Mouse (Mus musculus) embryo, embryonic 11.5 days (tissue): ENCODE data around the gene Bbx.

ENCODE experiments used
- DNase-seq: peaks from one replicate; pipeline ENCODE4 v3.0.0-alpha.2; 2012; ENCODE audit warnings: low read depth, low spot score

Bbx gene

GRCm38 (mm10) chr16:50235231-50235630 lies 197.0 kb downstream of the Bbx start:
- DNase-seq, result no peak

- no peak for DNase-seq
Observed at GRCm38 (mm10) chr16:50230624-50231023, 201.6 kb downstream of the Bbx start.

- no peak for DNase-seq
Observed at GRCm38 (mm10) chr16:50228833-50229232, 203.4 kb downstream of the Bbx start.

DNA sequence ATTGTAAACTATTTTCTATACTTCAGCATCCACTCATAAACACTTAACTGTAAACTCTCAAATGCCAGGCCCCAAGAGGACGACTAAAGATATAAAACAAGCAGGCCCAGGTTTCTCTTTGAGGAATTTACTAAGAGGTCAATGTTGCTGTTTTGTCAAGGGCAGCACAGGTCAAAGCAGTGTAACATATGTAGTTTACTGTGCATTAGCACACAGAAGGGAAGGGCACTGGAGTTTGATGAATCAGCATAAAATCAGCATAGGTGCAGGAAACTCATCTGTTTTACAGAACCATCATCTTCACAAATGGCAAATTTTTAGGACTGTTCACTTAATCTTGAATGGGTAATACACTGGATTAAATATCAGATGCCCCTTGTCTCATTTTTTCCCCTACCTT lies 205.9 kb downstream of the Bbx start:
- DNase-seq, result no peak

- no peak for DNase-seq
Observed at GRCm38 (mm10) chr16:50224946-50225345, 207.2 kb downstream of the Bbx start.

DNA sequence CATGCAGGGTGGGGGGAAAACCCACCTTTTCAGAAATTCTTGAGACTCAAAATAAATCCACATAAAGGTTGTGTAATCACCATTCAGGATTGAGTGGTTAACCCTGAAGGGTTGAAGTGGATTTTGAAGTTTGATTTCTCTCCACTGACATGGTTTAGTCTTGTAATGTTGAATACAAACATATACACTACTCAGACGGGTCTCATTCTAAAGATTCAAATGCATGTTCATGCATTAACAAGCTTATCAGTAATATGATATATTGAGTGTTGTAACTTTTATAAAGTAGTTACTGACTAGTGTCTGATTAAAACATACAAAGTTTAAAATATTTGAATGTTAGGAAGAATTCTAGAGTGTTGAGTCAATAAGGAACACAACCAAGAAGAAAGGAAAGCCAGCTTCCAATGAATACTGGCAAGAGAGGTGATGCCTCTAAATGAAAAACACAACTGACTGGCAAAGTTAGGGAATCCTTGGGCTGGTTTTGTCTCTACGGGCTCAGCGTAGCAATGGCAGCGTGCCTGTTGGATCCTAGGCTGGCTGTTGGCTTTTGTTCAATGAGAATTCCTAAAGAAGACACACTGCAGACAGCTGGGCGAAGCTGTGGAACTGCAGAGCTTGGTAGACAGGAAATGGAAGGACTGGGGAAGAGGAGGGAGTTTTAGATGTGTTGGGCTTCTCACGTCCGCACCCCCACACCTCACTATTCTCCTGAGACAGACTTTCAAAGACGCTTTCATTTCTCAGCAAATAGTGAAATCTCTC lies 211.3 kb downstream of the Bbx start:
- no peak for DNase-seq

- no peak for DNase-seq
Observed at GRCm38 (mm10) chr16:50217084-50217483, 215.1 kb downstream of the Bbx start.

DNA sequence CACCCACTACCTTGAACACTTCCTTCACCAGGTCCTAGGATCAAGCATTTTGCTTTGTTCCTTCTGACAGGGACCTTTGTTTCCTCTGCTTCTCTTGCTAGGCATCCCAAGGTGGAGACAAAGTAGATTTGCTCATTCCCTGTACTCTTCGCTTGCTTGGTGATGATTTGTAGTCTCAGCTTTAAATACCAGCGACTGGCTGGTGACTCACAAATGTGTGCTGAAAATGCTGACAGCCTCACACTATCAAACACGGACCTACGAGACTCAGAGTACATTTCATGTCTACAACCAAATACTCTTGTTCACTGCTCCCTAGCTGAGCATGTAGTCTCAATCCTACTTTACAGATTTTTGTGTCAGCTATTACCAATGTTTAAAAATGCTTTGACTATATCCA lies 220.5 kb downstream of the Bbx start:
- no peak for DNase-seq

- DNase-seq, result no peak
Observed at GRCm38 (mm10) chr16:50211231-50211630, 221.0 kb downstream of the Bbx start.

DNA sequence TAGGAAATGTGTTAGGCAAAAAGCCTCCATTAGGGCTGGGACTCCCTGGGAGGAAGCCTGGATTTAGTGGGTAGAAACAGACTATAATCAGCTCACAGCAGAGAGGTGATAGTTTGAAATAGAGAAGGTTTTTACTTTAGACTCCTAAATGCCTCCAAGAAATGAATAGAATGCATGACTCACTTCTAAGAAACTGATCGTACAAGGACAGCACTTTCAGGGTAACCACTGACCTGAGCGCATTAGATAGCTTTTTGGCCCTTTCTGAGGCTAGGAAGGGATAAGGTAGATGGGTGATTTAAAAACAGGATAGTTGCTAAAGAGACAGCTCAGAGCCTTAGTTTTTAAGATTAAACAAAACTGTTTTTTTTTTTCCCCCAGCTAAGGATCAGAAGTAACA lies 221.4 kb downstream of the Bbx start:
- no peak for DNase-seq

GRCm38 (mm10) chr16:50204944-50205343 lies 227.2 kb downstream of the Bbx start:
- no peak for DNase-seq

DNA sequence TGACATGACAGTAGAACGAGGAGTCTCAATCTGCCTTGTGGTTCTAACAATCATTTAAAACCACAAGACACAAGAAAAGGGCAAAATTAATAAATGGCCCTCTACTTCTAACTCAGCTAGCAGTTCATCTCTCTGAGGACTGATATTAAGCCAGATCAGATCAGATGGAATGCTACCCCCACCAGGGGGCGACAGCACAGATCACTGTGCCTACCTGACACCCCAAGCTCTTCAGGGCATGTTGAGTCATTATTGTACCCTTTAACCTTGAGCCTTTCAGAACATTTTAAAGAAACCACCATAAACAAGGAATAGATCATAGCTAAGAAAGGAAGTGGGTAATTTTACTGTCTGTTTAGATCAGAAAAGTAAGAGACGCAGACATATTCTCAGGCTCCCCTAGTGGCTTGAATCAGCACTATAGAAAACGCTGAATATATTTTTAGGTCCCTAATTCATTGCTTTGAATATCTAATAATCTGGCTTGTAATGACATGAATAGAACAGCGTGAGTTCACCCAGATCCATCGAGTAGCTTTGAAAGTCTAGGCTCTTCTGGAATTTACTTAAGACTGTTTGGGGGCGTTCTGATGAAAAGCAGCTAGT lies 230.5 kb downstream of the Bbx start:
- no peak for DNase-seq

- DNase-seq, result no peak
Observed at GRCm38 (mm10) chr16:50200214-50200613, 232.0 kb downstream of the Bbx start.

- DNase-seq, result no peak
Observed at GRCm38 (mm10) chr16:50196118-50196517, 236.1 kb downstream of the Bbx start.

- DNase-seq, result no peak
Observed at GRCm38 (mm10) chr16:50192626-50193025, 239.6 kb downstream of the Bbx start.

- DNase-seq, result no peak
Observed at GRCm38 (mm10) chr16:50189108-50189507, 243.1 kb downstream of the Bbx start.

DNA sequence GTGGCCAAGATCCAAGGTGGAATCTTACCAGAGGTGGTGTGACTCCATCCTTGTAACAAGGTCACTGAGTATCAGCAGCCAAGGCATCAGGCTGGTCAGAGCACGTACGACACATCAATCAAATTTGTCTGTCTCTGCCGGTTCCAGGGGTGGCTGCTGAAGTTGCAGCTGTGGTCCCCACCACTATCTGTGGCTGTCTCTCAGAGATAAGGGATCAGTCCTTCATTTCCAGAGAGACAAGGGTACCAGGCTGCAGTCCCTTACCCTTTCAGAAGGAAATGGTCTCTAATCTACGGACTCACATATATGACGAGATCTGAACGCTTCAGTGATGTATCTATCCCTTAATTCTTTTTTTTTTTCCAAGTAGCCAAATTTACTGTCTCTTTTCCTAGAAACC lies 245.6 kb downstream of the Bbx start:
- DNase-seq, result no peak

DNA sequence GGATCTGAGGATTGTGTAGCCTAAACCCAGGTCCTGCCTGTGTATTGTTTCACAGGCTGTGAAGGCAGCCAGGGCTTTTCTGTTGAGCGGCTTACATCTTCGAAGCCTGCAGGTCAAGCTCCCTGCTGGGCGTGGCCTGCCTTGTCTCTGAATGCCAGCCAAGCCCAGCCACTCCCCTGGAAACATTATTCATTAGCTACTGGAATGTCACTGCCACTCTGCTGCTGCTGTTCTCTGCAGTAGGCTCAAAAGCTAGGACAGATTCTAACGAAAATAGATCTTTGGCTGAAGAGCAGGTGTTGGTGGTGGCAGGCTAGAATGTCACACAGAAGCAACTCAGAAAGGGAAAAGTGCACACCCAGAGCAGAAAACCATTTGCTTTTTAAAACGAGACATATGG lies 247.1 kb downstream of the Bbx start:
- DNase-seq, result no peak

- DNase-seq, result no peak
Observed at GRCm38 (mm10) chr16:50182988-50183387, 249.2 kb downstream of the Bbx start.

GRCm38 (mm10) chr16:50182561-50182960 lies 249.6 kb downstream of the Bbx start:
- no peak for DNase-seq

DNA sequence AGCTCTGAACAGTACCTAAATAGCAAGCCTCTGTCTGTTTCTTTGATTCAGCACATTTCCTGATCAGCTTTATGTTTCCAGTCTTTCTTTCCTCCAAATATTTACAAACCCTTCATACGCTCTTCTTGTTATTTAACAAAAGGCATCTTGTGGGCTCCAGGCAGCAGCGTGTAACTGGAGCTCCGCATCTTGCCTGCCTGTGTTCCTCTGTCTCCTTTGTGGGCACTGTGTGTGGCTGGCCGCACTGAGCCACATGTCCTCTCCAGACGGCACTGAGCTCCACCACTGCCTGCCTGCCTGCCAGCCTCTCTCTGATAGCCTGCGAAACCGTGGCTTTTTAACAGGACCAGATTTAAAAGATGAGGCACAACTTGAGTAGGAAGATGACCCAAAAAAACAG lies 259.4 kb downstream of the Bbx start:
- DNase-seq, result no peak

DNA sequence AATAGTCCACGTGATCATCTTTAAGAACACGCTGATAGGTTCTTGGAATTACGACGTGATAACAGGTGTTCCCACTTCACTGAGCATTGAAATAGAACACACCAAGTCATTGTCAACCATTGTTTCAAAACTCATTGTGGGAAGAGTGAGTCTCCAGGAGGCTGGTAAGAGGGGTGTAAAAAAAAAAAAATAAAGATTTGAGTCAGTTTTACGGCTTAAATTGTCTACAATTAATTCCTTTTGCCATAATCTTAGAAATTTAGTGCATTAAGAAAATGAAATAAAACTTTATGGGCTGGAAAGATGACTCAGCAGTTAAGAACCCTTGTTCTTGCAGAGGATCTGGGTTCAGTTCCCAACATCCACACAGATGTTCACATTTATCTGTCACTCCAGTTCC lies 261.4 kb downstream of the Bbx start:
- no peak for DNase-seq

GRCm38 (mm10) chr16:50167983-50168299 lies 264.2 kb downstream of the Bbx start:
- DNase-seq, result no peak
